Mouse (Mus musculus) brown adipose tissue, adult 24 weeks (tissue): ENCODE data around the gene Ndufc1. TPM values are rescaled to one million over a fixed set of nuclear protein-coding genes. Genes with fewer than 3 reads are reported as not detected.
"Not testable (repeated sequence)": the region's sequence is repeated elsewhere in the genome, so short reads cannot be mapped to it uniquely, and the experiment has no call there.

Source experiments
- H3K27ac ChIP-seq: fragments of 200-500 bp; replicated peaks from 2 replicates; pipeline ENCODE4 v1.5.1; 2012; ENCODE audit warnings: low read depth, mild to moderate bottlenecking, low read length
- H3K4me1 ChIP-seq: fragments of 200-500 bp; 2 replicates; pipeline ENCODE4 v1.6.1; 2012; ENCODE audit warnings: low read length, mixed read lengths; ENCODE audit not compliant: control insufficient read depth, insufficient read depth, insufficient read length
- H3K4me3 ChIP-seq: fragments of 200-500 bp; 2 replicates; pipeline ENCODE4 v1.5.1; 2012; ENCODE audit warnings: low read depth, mild to moderate bottlenecking, low read length, moderate library complexity; ENCODE audit not compliant: insufficient read depth
- polyA plus RNA-seq: library from polyadenylated mRNA; stranded (reverse); fragments of >200 nt; gene quantifications from 2 replicates; pipeline ENCODE4 v1.2.4, GENCODE M21; 2012; ENCODE audit not compliant: missing spikeins, insufficient read depth, insufficient read length

Gene Ndufc1
- polyA plus RNA-seq = 1,941 and 2,055 TPM in 2 replicates

DNA sequence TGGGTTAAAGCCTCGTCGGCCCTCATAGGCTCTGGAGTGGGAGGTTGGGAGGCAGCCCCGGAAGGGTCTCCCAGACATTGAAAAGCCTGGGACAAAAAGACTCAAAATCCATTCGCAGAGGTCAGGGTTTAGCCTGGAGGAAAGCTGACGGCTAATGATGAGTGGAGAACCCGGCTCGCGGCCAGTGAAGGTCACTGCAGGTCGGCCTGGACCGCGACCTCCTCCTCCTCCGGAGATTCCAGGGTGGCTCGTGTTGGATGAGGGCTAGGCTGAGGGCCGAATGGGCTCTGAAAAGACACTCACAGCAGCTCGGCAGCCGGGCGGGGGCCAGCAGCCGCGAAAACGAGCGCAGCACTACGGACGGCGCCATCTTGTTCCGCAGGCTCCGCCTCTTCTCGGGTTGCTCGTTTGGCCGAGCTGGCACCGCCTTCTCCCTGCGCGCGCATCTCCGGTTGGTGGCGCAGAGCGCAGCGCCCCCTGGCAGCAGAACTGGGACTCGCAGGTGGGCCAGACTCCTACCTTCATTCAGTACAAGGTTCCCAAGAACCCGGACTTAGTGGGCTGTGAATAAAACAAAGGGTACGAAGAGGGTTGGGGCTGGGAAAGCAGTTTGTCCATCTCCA, at the start of gene Ndufc1:
Gene Ndufc1, minus strand, starts transcription at position 428 of the 623 bp plus-strand sequence.
- Histone ChIP-seq H3K27ac (peak within 1 kb of the TSS; percentile 95), H3K4me1 (peaks cover 3% of the 10 kb centered on the region; the same call in 1 of the 2 replicates), H3K4me3 (peak within 1 kb of the TSS; percentile 82)

DNA sequence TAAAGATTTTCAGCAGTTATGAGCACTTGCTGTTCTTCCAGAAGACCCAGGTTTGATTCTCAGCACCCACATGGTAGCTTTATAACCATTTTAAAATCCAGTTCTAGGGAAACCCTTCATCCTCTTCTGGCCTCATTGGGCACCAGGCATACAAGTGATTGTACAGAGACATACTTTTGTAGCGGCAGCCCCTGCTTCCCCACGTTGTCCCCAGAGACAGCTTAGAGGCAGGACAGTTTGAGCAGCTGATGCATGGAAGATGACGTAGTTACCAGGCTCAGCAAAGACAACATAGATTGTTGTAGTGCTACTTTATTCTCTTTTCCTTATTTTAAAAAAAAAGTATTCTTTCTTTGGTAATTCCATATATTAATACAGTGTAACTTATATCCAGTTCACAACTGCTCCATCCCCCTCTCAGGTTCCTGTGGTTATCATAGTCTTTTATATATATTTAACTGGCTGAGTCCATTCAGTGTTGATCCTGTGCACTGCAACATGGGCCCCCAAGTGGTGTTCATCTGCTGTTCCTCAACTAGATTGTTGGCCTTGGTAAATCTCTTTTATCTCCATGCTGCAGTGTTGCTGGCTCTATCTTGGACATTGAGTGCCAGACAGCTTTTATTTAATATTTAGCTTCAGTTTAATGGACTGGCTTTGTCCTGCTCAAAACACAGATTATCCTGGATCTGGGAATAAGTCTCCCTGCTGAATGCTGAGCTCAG, 26.2 kb upstream of the Ndufc1 start:
- Histone ChIP-seq H3K4me3 (no peak overlapping the region), H3K4me1 (no peaks in the 10 kb centered on the region), H3K27ac (no peak overlapping the region)

DNA sequence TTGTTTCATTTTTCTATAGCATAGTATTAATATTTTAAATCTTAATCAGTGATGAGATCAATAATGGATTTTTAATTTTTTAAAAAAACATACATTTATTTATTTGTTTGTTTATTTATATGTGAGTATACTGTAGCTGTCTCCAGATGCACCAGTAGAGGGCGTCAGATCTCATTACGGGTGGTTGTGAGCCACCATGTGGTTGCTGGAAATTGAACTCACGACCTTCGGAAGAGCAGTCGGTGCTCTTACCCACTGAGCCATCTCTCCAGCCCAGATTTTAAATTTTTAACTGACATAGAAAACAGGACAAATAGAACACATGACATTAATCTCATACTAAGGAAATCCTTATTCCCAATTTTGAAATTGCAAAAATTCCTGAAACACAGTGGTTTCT, 25.6 kb upstream of the Ndufc1 start:
- not testable (repeated sequence) for H3K4me3 ChIP-seq, H3K4me1 ChIP-seq, H3K27ac ChIP-seq

DNA sequence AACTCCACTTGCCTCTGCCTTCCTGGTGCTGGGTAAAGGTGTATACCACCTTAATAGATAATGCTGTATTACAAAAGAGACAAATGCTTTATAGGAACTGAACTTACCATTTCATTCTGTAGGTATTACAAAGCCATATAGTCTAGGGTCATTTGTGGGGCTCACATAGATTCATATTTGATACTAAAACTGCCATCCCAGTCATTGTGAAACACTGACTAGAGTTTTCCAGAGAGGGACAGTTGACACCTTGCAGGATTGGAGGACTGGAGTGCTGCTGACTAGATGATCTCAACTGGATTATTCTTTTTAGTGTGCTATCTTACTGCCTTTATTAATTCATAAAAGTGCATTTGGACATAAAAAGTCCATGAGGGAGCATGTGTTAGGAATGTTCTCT, 16.6 kb upstream of the Ndufc1 start:
- no peak overlapping the region for H3K27ac ChIP-seq
- H3K4me3 ChIP-seq = no peak overlapping the region
- 0 out of 2 replicates have a peak, but pooled peaks cover 3% of the 10 kb centered on the region for H3K4me1 ChIP-seq

DNA sequence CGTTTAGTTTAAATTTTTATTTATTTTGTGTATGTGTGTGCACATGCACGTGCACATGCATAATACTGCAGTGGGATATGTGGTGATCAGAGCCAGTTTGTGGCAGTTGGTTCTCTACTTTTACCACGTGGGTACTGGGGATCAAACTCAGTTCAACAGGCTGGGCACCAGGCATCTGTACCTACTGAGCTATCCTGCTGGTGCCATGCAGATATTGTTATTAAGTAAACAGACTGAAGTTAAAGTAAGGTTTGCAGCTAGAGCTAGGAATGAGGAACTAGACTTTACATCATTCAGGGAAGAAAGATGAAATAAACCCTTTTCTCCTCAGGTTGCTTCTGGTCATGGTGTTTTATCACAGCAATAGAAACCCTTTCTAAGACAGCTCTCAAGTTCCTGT, 13.1 kb upstream of the Ndufc1 start:
- Histone ChIP-seq H3K4me1 (peaks cover 11% of the 10 kb centered on the region), H3K27ac (no peak overlapping the region), H3K4me3 (no peak overlapping the region)

DNA sequence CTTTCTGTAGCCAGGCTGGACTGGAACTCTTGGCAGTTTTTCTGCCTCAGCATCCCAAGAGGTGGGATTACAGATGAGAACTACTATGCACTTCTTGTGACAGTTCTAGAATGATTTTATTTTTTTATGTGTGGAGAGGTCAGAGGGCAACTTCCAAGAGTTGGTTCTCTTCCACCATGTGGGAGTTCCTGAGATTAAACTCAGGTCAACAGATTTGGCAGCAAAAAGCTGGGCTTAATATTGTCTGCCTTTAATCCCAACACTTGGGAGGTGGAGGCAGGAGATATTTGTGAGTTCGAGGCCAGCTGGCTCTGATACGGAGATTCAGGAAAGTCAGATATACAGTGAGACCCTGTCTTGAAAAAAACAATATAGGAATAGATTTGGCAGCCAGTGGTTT, 9.2 kb upstream of the Ndufc1 start:
- no peak overlapping the region for H3K4me3 ChIP-seq
- H3K27ac ChIP-seq = no peak overlapping the region
- peaks cover 14% of the 10 kb centered on the region for H3K4me1 ChIP-seq

DNA sequence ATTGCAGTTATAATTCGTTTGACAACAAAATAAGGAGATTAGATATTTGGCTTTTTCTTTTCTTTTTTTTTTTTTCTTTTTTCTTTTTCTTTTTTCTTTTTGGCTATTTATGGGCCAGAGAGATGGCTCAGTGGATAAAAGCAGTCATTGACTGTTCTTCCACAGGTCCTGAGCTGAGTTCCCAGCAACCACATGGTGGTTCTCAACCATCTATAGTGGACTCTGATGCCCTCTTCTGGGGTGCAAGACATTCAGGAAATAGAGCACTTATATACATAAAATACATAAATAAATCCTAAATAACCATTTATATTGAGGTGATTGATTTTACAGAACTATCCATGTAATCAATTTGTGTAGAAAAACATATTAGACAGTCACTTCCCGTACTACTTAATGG, 8.7 kb upstream of the Ndufc1 start:
- Histone ChIP-seq H3K27ac (no peak overlapping the region), H3K4me3 (no peak overlapping the region), H3K4me1 (peaks cover 14% of the 10 kb centered on the region)

DNA sequence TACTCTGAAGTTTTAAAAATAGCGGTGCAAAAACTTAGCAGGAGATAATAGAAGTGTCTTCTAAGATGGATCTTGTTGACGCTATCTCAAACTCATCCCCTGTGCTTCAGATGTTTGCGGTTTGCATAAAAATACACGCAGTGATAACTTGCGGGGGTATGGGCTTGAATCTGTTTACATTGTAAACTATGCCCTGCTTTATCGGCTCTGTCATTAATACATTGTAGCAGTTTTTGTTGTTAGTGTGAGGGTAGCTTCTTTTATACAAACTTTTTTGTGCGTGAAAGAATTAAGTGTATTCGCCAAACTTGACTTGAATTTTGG, 8.3 kb upstream of the Ndufc1 start:
- Histone ChIP-seq H3K27ac (peak overlapping the region; percentile 75; the same call in 1 of the 2 replicates), H3K4me3 (peak overlapping the region; percentile 90)

DNA sequence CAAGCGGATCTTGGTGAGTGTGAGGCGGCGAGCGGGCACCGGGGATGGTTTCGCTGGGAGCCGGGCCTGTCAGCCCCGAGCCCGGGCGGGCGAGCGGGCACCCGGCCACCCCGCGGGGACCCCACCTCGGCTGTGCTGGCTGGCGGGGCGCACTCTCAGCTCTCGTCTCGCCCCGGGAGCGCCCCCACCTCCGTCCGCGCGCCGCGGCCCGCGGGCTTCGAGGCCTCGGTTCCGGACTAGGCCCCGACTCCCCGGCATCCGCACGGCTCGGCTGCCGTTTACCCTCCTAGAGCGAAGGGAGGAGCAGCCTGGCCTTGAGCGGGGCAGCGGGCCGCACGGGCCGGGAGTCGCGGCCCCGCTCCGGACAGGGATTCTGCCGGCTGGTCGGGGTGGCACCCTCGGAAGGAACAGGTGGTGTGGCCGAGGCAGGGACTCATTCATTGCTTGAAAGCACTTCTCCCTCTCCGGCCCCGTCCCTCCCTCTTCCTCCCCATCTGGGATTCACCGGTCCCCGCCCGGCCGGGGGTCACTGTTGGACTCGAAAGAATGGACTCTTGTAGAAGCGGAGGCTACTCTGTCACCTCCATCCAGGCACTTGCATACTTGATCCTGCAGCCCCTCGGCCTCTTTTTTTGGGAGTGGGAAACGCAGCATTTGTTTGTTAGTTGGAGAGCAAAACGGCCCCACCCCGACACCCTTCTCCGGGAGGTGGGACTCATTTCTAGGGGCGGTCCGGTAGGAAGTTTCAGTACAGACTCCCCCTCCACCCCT, 7.8 kb upstream of the Ndufc1 start:
- H3K27ac ChIP-seq = peak overlapping the region; percentile 75
- H3K4me3 ChIP-seq = peak overlapping the region; percentile 90
- peaks cover 11% of the 10 kb centered on the region for H3K4me1 ChIP-seq

More for the DNA sequence above, 8.3 kb upstream of the Ndufc1 start:
- H3K4me1 ChIP-seq = peaks cover 14% of the 10 kb centered on the region

DNA sequence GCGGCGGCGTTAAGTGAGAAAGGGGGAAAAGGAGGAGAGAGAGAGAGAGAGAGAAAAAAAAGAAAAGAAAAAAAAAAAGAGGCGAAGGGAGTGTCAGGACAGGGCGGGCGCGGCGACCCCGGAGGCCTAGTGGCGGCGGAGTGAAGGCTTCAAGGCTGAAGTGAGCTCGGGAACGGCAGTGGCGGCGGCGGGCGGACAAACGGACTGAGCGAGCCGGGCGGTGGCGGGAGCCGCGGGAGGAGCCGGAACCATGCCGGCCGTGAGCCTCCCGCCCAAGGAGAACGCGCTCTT, 7.2 kb upstream of the Ndufc1 start:
- H3K4me1 ChIP-seq = peaks cover 11% of the 10 kb centered on the region

DNA sequence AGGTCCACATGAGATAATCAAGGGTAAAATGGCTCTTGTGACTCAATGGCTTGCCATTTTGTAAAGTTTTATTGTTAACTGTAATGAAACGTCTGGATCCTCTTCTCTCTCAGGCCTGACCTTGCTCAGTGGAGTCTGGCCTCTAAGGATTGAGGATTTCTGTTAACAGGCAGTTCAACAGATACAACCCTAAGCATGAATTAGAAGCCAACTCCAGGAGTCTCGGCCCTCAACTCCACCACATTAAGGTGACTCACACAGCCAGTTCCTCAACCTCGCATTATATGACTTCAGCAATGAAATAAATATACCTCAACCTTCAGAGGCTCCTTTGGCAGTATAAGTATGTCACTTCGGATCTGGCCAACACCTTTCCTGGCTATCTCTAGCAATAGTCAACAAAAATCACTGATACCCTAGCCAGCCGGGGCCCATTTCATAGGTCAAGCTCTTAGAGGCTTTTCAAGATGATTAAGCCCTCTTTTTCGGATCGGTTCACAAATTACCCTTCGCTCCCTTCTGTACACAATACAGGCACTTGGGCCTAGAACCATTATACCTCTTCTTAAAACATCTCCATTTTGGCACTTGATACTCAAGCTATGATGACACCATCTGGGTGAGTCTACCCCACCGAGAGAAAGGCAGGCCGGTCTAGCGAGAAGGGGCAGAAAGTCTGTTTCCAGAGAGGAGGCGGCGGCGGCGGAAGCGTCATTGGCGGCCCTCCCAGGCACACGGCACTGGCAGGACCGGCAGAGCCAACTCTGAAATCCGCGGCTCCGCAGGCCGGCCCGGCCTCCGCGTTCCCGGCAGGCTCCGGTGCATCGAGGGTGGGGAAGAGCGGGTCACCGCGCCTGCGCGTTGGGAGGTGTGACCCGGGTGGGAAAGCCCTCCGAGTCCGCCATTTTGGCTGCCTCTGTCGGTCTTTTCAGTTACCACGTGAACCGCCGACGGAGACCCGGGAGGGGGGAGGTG, 6.6 kb upstream of the Ndufc1 start, which contains the start of gene Naa15:
Gene Naa15, plus strand, starts transcription at position 51 of the 975 bp plus-strand sequence.
- Histone ChIP-seq H3K4me1 (peaks cover 11% of the 10 kb centered on the region), H3K27ac (peak within 1 kb of the TSS; percentile 83), H3K4me3 (peak within 1 kb of the TSS; percentile 93)

More for the DNA sequence above, 7.2 kb upstream of the Ndufc1 start:
- Histone ChIP-seq H3K4me3 (peak overlapping the region; percentile 90), H3K27ac (peak overlapping the region; percentile 75)

DNA sequence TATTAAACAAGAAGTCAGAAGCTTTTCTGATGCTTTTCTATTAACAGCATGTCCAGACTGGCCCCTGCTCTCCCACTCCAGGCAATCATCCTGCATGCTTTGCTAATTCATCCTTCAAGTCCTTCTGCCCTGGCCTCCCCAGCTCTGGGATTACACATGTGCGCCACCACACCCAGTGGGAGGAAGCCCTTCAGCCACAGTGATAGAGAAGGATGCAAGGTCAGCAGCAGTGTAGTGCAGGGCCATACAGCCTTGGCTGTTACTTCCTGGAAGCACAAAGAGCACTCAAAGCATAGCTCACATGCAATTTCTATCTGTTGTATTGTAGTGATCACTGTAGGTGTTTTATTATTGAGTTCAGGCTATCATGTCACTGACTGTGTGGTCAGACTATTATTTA, 4.5 kb upstream of the Ndufc1 start:
- Histone ChIP-seq H3K4me1 (peaks cover 7% of the 10 kb centered on the region; the same call in 1 of the 2 replicates), H3K27ac (no peak overlapping the region), H3K4me3 (no peak overlapping the region)

DNA sequence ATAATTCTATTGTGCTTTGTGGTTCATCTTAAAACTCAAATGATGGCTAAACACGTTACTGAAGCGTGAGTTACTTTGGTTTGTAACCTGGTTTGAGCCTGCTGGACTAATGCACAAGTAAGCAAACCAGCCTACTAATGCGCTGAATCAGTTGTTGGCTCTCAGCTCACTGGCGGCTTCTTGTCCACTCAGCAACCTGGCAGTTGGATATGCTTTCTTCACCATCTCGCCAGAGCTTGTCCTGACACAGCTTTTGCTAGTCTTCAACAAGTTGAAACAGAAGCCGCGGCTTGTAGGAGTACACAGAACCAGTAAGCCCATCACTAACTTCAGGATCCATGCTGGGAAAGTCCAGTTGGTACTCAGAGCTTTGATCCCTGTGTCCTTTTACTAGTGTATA, 3.7 kb upstream of the Ndufc1 start:
- Histone ChIP-seq H3K4me1 (peaks cover 6% of the 10 kb centered on the region; the same call in 1 of the 2 replicates), H3K27ac (no peak overlapping the region), H3K4me3 (no peak overlapping the region)

DNA sequence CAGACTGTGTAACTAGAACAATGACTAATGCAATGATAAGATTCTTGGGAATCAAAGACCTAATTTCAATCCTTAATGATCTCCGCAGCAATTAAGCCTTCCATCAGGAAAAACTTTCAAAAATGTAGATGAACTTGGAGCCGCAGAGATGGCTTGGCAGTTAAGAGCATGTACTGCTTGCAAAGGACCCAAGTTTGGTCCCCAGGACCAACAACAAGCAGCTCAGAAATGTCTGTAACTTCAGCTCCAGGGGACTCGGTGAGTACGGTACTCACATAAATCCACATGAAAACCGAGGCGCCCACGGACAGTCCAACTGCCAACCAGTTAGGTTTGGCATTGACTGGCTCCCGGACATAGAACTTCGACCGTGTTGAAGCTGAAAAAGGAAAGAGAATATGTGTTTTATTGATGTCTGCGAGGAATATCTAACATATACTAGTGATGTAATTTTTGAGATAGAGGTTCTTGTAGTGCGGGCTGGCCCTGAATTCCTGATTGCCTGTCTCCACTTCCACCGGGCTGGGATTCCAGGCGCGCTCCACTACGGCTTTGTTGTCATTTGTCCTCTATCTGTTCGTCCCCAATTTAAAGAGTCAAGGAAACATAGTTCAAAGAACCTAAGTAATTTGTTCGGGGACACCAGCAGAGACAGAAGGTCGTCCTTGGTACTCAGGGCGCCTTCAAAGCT, 773 bp downstream of the Ndufc1 start:
- Histone ChIP-seq H3K4me1 (peaks cover 3% of the 10 kb centered on the region; the same call in 1 of the 2 replicates), H3K4me3 (peak overlapping the region; percentile 82), H3K27ac (peak overlapping the region; percentile 95)
